Mouse (Mus musculus): ENCODE data around the gene Ppm1k. TPM values are rescaled to one million over a fixed set of nuclear protein-coding genes. Genes with fewer than 3 reads are reported as not detected.

The Ppm1k gene
- polyA plus RNA-seq, 1 experiment from 2014 or later, result 15.7 TPM

Other genes starting within 250 kb of the Ppm1k start
- gene Vmn1r16, start 206.0 kb downstream of the Ppm1k start, polyA plus RNA-seq (2015; fragmentation: Nextera tagmentation; extraction: Ambion mirVana), result not detected in 2 replicates
- gene Vmn1r17, start 171.7 kb downstream of the Ppm1k start, polyA plus RNA-seq (2015; fragmentation: Nextera tagmentation; extraction: Ambion mirVana), result not detected in 2 replicates
- gene Vmn1r18, start 139.7 kb downstream of the Ppm1k start, polyA plus RNA-seq (2015; fragmentation: Nextera tagmentation; extraction: Ambion mirVana), result not detected in 2 replicates
- not detected in 2 replicates for gene Vmn1r19, start 131.7 kb downstream of the Ppm1k start, polyA plus RNA-seq (2015; fragmentation: Nextera tagmentation; extraction: Ambion mirVana)
- not detected in 2 replicates for gene Vmn1r20, start 106.5 kb downstream of the Ppm1k start, polyA plus RNA-seq (2015; fragmentation: Nextera tagmentation; extraction: Ambion mirVana)
- 4.2 and 6.6 TPM in 2 replicates for gene Herc6, start 45.5 kb upstream of the Ppm1k start, polyA plus RNA-seq (2015; fragmentation: Nextera tagmentation; extraction: Ambion mirVana)
- 27.8 and 29.1 TPM in 2 replicates for gene Pyurf, start 156.6 kb upstream of the Ppm1k start, polyA plus RNA-seq (2015; fragmentation: Nextera tagmentation; extraction: Ambion mirVana)
- 18.7 and 18.9 TPM in 2 replicates for gene Lancl2, start 167.1 kb upstream of the Ppm1k start, polyA plus RNA-seq (2015; fragmentation: Nextera tagmentation; extraction: Ambion mirVana)

Measured in heart, embryonic 16.5 days (tissue).